Mouse (Mus musculus): Measurements from ENCODE around the gene Micu1.
A peak's percentile ranks its signal among the peaks of the same experiment; 100 is the strongest.

- TF ChIP-seq EP300 (optimal IDR thresholded peaks at IDR 0.05) (no peak), CTCF (IDR thresholded peaks at IDR 0.05; ENCODE audit: low read depth) (peak; percentile 36)
These were observed 79.1 kb downstream of the Micu1 start for GRCm38 (mm10) chr10:59781205-59781931.

All from stomach, postnatal 0 days (tissue).